Mouse (Mus musculus) heart, adult 9 months (tissue): ENCODE data around the gene E430018J23Rik.
A peak's percentile ranks its signal among the peaks of the same experiment; 100 is the strongest.
"Not testable (repeated sequence)": the region's sequence is repeated elsewhere in the genome, so short reads cannot be mapped to it uniquely, and the experiment has no call there.

ENCODE experiments used
- DNase-seq, 2 experiments: peaks; one replicate each; pipeline ENCODE4 v3.0.0; 2022; ENCODE audit warnings: low spot score in 2 of 2

E430018J23Rik gene

GRCm38 (mm10) chr7:127378310-127378921 lies 15.0 kb downstream of the E430018J23Rik start:
- DNase-seq: no peak

GRCm38 (mm10) chr7:127375271-127376245 lies 17.9 kb downstream of the E430018J23Rik start, which contains the start of gene Zfp747:
Gene Zfp747, minus strand, starts transcription at chr7:127376050.
- DNase-seq: peak; percentile 96 to 97

GRCm38 (mm10) chr7:127371870-127372269 lies 21.6 kb downstream of the E430018J23Rik start:
- DNase-seq: not testable (repeated sequence)

GRCm38 (mm10) chr7:127371213-127371612 lies 22.2 kb downstream of the E430018J23Rik start:
- DNase-seq: no peak

DNA sequence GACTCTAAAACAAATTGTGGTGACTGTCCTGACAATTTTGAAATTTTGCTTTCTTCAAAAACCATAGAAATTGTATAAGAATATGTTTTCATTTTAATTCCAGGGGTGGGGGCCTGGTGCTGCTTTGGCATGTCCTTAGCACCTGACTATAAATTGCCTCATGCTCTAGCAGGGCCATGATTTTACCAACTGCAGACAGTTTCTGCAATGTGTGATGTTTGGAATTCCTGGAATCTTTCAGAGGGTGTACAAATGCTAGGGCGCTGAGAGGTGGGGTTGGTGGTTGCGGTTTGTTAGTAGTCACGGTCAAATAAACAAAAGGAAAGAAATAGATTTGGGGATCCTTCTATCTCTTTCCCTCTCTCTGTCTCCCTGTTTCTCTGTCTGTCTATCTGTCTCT lies 27.2 kb downstream of the E430018J23Rik start:
- DNase-seq: no peak

DNA sequence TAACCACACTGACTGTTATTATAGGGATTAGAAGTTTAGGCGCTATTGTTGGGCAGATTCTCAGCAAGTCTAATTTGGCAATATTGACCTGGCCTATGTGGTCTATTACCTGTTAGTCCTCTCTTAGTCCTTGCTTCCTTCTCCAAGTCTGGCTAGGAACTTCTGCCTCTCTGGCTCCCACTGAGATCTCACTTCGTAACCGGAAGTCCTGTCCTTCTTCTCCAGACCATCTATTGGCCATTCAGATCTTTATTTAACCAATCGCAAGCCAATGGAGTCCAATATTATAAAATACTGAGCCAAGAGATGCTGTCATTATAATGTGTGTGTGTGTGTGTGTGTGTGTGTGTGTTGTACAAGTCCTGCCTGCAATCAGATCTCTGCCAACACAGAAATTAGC lies 29.3 kb downstream of the E430018J23Rik start:
- peak; percentile 44 to 56 for DNase-seq

DNA sequence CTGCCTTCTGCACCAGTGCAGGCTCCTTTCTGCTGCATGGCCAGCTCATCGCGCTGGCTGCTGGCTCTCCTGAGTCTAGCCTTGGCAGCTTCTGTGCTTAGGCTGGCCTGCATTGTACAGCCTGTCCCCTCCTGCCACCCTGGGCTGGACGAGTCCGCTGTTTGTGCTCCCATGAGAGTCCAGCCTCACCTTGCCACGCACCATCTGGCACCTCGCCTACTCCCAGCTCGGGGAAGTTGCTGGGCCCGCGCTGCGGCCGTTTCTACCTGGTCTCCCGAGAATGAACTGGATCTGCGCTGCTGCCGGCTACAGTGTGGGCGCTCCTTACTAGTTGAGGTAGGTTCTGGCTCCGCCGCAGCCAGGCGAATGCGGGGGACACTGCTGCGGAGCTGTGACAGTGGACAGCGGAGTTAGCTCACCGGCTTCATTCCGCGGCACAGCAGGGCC lies 29.9 kb downstream of the E430018J23Rik start:
- no peak for DNase-seq

- DNase-seq: peak in 1 of 2 experiments; percentile 33
Measured at GRCm38 (mm10) chr7:127362418-127362817, 31.0 kb downstream of the E430018J23Rik start.

GRCm38 (mm10) chr7:127361449-127361848 lies 32.0 kb downstream of the E430018J23Rik start:
- DNase-seq: no peak

DNA sequence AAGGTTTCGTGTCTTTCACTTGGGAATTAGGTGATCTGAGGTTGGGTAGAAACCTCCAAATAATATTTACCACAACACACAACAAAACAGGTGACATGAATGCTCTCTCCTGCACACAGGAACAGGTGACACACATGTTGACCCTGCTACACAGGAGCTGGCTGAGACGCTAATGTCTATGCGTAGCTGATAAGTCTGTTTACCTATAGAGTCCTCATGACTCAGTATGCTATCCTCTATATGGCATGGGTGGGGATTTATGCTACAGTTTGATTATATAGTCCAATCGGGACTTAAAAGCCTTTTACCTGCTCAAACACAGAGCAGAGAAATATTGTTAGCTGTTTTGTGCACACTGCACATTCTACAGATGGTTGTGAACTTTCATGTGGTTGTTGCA lies 33.2 kb downstream of the E430018J23Rik start:
- no peak for DNase-seq

- no peak for DNase-seq
Measured at GRCm38 (mm10) chr7:127358472-127358871, 35.0 kb downstream of the E430018J23Rik start.

GRCm38 (mm10) chr7:127357871-127358270 lies 35.6 kb downstream of the E430018J23Rik start:
- DNase-seq: no peak

- DNase-seq: no peak
Measured at GRCm38 (mm10) chr7:127355796-127356195, 37.6 kb downstream of the E430018J23Rik start.

- no peak for DNase-seq
Measured at GRCm38 (mm10) chr7:127351230-127352004, 42.0 kb downstream of the E430018J23Rik start.

GRCm38 (mm10) chr7:127346676-127347075 lies 46.8 kb downstream of the E430018J23Rik start:
- no peak for DNase-seq

DNA sequence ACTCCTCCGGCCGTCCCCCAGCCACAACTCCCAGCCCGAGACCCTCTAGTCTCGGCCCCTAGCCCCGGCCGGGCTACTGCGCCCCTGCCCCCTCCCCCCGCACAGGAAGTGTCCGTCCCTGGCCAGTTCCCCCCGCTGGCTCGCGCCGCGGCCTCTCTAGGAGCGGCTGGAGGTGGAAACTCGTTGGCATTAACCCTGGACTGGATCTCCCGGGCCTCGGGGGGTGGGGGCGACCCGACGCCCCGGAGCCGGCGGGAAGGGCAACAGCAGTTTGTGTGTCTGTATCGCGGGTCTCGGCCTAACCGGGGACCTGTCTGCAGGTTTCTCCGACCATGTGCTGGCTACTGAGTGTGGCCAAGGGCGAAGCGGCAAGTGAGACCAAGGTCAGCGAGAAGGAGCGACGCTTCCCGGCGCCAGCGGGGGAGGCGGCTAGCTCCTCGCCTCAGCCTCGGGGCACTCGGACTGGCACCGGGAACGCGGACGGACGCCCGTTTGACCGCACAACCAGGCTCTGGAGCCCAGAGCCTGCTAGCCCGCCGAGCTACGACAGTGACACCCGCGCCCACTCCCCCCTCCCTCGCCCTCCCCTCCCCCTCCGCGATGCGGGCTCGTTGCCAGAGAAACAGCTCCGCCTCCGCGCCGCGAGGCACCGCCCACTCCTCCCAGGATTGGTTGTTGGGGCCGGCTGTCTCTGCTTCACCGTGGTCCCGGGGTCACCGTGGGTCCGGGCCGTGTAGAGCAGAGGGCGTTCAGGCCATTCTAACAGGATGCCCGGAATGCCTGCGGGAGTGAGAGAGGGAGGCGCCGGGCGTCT lies 47.7 kb downstream of the E430018J23Rik start, which contains the start of gene Zfp768:
Gene Zfp768 (minus strand): TSS at position 78 of the 814 bp plus-strand sequence.
- DNase-seq: peak; percentile 94 to 95

- DNase-seq: no peak
Measured at GRCm38 (mm10) chr7:127345092-127345491, 48.3 kb downstream of the E430018J23Rik start.

GRCm38 (mm10) chr7:127344371-127344770 lies 49.1 kb downstream of the E430018J23Rik start:
- DNase-seq: no peak

- no peak for DNase-seq
Measured at GRCm38 (mm10) chr7:127343351-127344019, 49.9 kb downstream of the E430018J23Rik start.

- DNase-seq: no peak
Measured at GRCm38 (mm10) chr7:127342888-127343287, 50.5 kb downstream of the E430018J23Rik start.
